ENCODE assay signal across 8 mouse cellular contexts in genomic region chr4:43039609-43040008, GRCm38 (mm10). TPM values are rescaled to one million over a fixed set of nuclear protein-coding genes. Genes with fewer than 3 reads are reported as not detected.
A peak's percentile ranks its signal among the peaks of the same experiment; 100 is the strongest.
DNase-seq lines count a peak whose midpoint lies in the region; ATAC-seq lines count a peak whose summit lies in the region.

No protein-coding gene starts in this region.

- peak overlapping the region; percentile 66 for H3K9ac ChIP-seq in neural tube, embryonic 11.5 days (ENCODE audit: low read length)
- H3K9ac ChIP-seq in limb, embryonic 13.5 days = peak overlapping the region; percentile 80
- H3K9ac ChIP-seq in stomach, embryonic 16.5 days (ENCODE audit: low read length) = peak overlapping the region; percentile 91

- no peaks in the 10 kb centered on the region for H3K9me3 ChIP-seq in neural tube, embryonic 11.5 days (ENCODE audit: control insufficient read depth, low read length)
- no peaks in the 10 kb centered on the region for H3K9me3 ChIP-seq in limb, embryonic 13.5 days
- H3K9me3 ChIP-seq in stomach, embryonic 16.5 days (replicated peaks; ENCODE audit: control insufficient read depth, low read length) = no peaks in the 10 kb centered on the region

- ATAC-seq in cerebellum, adult (ENCODE audit: insufficient number of reproducible peaks, low FRiP score, low TSS enrichment) = 0 out of 2 replicates have a peak, but pooled peaks have one; percentile 2
- peak; percentile 11 for ATAC-seq in neural tube, embryonic 11.5 days (ENCODE audit: insufficient read depth, low FRiP score, low TSS enrichment)
- no peak; the same call in none of the 2 replicates for ATAC-seq in limb, embryonic 13.5 days (ENCODE audit: low FRiP score, low read depth)
- ATAC-seq in stomach, embryonic 16.5 days (ENCODE audit: insufficient read depth, low FRiP score) = no peak

- WGBS in neural tube, embryonic 11.5 days = 4% methylated on average over 11 of the region's 11 CpGs
- WGBS in limb, embryonic 13.5 days = 2% methylated on average over 11 of the region's 11 CpGs
- 2% methylated on average over 11 of the region's 11 CpGs for WGBS in stomach, embryonic 16.5 days

- peaks cover 15% of the 10 kb centered on the region for H3K4me1 ChIP-seq in neural tube, embryonic 11.5 days (ENCODE audit: control insufficient read depth, insufficient read depth, low read length)
- H3K4me1 ChIP-seq in limb, embryonic 13.5 days = peaks cover 33% of the 10 kb centered on the region
- H3K4me1 ChIP-seq in stomach, embryonic 16.5 days (ENCODE audit: control insufficient read depth, insufficient read depth, low read length) = peaks cover 28% of the 10 kb centered on the region

- H3K4me3 ChIP-seq in neural tube, embryonic 11.5 days (ENCODE audit: low read depth, low read length) = peak overlapping the region; percentile 58
- peak overlapping the region; percentile 77 for H3K4me3 ChIP-seq in limb, embryonic 13.5 days
- H3K4me3 ChIP-seq in stomach, embryonic 16.5 days (replicated peaks; ENCODE audit: low read length) = peak overlapping the region; percentile 81

- DNase-seq in cerebellum, postnatal 10 days = no peak
- no peak for DNase-seq in neural tube, embryonic 11.5 days (ENCODE audit: low spot score)
- no peak for DNase-seq in neural tube, embryonic 10.5 days (ENCODE audit: extremely low spot score, low spot score)
- no peak for DNase-seq in cerebellum, adult 8-10 months
- DNase-seq in layer of hippocampus, adult 9-10 months (ENCODE audit: low spot score) = no peak

- peak overlapping the region; percentile 71 for H3K4me2 ChIP-seq in neural tube, embryonic 11.5 days (ENCODE audit: low read depth)
- H3K4me2 ChIP-seq in limb, embryonic 13.5 days (replicated peaks) = peak overlapping the region; percentile 85
- H3K4me2 ChIP-seq in stomach, embryonic 16.5 days (ENCODE audit: low read depth, low read length) = peak overlapping the region; percentile 84

- H3K27ac ChIP-seq in neural tube, embryonic 11.5 days (ENCODE audit: low read depth, low read length) = 0 out of 2 replicates have a peak overlapping the region, but pooled peaks have one; percentile 17
- H3K27ac ChIP-seq in limb, embryonic 13.5 days = peak overlapping the region; percentile 67
- peak overlapping the region; percentile 87 for H3K27ac ChIP-seq in stomach, embryonic 16.5 days (ENCODE audit: low read length)

- H3K27me3 ChIP-seq in neural tube, embryonic 11.5 days (ENCODE audit: control insufficient read depth, insufficient read depth, low read length) = no peaks in the 10 kb centered on the region
- H3K27me3 ChIP-seq in limb, embryonic 13.5 days = no peaks in the 10 kb centered on the region
- no peaks in the 10 kb centered on the region for H3K27me3 ChIP-seq in stomach, embryonic 16.5 days (ENCODE audit: control insufficient read depth, insufficient read depth, low read length)

- H3K36me3 ChIP-seq in neural tube, embryonic 11.5 days (ENCODE audit: control insufficient read depth, insufficient read depth, low read length) = peaks cover 5% of the 10 kb centered on the region; the same call in 1 of the 2 replicates
- H3K36me3 ChIP-seq in limb, embryonic 13.5 days = peaks cover 21% of the 10 kb centered on the region
- H3K36me3 ChIP-seq in stomach, embryonic 16.5 days (ENCODE audit: control insufficient read depth, insufficient read depth, low read length) = peaks cover 3% of the 10 kb centered on the region; the same call in 1 of the 2 replicates

RNA-seq across cellular contexts. Expression of gene Fam214b, which starts 6.4 kb away (rescaled TPM):
- polyA plus RNA-seq in neural tube, embryonic 11.5 days (2014; fragmentation: Nextera tagmentation; extraction: Ambion mirVana) = 18.1 and 19.0 TPM in 2 replicates
- polyA plus RNA-seq in limb, embryonic 13.5 days (2015; fragmentation: Nextera tagmentation; extraction: Ambion mirVana) = 13.7 and 14.7 TPM in 2 replicates
- polyA plus RNA-seq in stomach, embryonic 16.5 days (2015; fragmentation: Nextera tagmentation; extraction: Ambion mirVana) = 12.9 and 13.5 TPM in 2 replicates

RNA-seq across cellular contexts. Expression of gene Stoml2, which starts 8.1 kb away (rescaled TPM):
- 360 and 370 TPM in 2 replicates for polyA plus RNA-seq in neural tube, embryonic 11.5 days (2014; fragmentation: Nextera tagmentation; extraction: Ambion mirVana)
- polyA plus RNA-seq in limb, embryonic 13.5 days (2015; fragmentation: Nextera tagmentation; extraction: Ambion mirVana) = 343 and 345 TPM in 2 replicates
- polyA plus RNA-seq in stomach, embryonic 16.5 days (2015; fragmentation: Nextera tagmentation; extraction: Ambion mirVana) = 263 and 272 TPM in 2 replicates

RNA-seq across cellular contexts. Expression of gene Pigo, which starts 14.0 kb away (rescaled TPM):
- polyA plus RNA-seq in neural tube, embryonic 11.5 days (2014; fragmentation: Nextera tagmentation; extraction: Ambion mirVana) = 20.4 and 23.1 TPM in 2 replicates
- polyA plus RNA-seq in limb, embryonic 13.5 days (2015; fragmentation: Nextera tagmentation; extraction: Ambion mirVana) = 25.7 and 26.0 TPM in 2 replicates
- 22.9 and 24.7 TPM in 2 replicates for polyA plus RNA-seq in stomach, embryonic 16.5 days (2015; fragmentation: Nextera tagmentation; extraction: Ambion mirVana)

RNA-seq across cellular contexts. Expression of gene Unc13b, which starts 19.1 kb away (rescaled TPM):
- 16.1 and 18.9 TPM in 2 replicates for polyA plus RNA-seq in neural tube, embryonic 11.5 days (2014; fragmentation: Nextera tagmentation; extraction: Ambion mirVana)
- 2.5 and 2.7 TPM in 2 replicates for polyA plus RNA-seq in limb, embryonic 13.5 days (2015; fragmentation: Nextera tagmentation; extraction: Ambion mirVana)
- polyA plus RNA-seq in stomach, embryonic 16.5 days (2015; fragmentation: Nextera tagmentation; extraction: Ambion mirVana) = 7.4 and 8.3 TPM in 2 replicates

RNA-seq across cellular contexts. Expression of gene Fancg, which starts 29.3 kb away (rescaled TPM):
- 17.3 and 19.3 TPM in 2 replicates for polyA plus RNA-seq in neural tube, embryonic 11.5 days (2014; fragmentation: Nextera tagmentation; extraction: Ambion mirVana)
- 19.5 and 20.7 TPM in 2 replicates for polyA plus RNA-seq in limb, embryonic 13.5 days (2015; fragmentation: Nextera tagmentation; extraction: Ambion mirVana)
- polyA plus RNA-seq in stomach, embryonic 16.5 days (2015; fragmentation: Nextera tagmentation; extraction: Ambion mirVana) = 16.5 and 17.5 TPM in 2 replicates

Comparison
In these comparisons a context has a peak if more than half of its experiments do, and no peak if none do; other contexts are left out.
1. ATAC-seq: peak in cerebellum, adult (single experiment) and neural tube, embryonic 11.5 days (single experiment); none in limb, embryonic 13.5 days (single experiment) and stomach, embryonic 16.5 days (single experiment).
2. H3K27ac ChIP-seq: peak in every context shown above with its lines; median percentile 87 in stomach, embryonic 16.5 days; 67 in limb, embryonic 13.5 days; 17 in neural tube, embryonic 11.5 days.
3. Peak in every context shown above with its lines, with median percentiles within 50 percentile points of each other: H3K4me2 ChIP-seq, H3K4me3 ChIP-seq and H3K9ac ChIP-seq.